Mouse (Mus musculus): ENCODE data around the gene Tgfb2. TPM values are rescaled to one million over a fixed set of nuclear protein-coding genes. Genes with fewer than 3 reads are reported as not detected.

Gene Tgfb2
- polyA plus RNA-seq, 1 experiment from 2014 or later, result 15.6 TPM

DNA sequence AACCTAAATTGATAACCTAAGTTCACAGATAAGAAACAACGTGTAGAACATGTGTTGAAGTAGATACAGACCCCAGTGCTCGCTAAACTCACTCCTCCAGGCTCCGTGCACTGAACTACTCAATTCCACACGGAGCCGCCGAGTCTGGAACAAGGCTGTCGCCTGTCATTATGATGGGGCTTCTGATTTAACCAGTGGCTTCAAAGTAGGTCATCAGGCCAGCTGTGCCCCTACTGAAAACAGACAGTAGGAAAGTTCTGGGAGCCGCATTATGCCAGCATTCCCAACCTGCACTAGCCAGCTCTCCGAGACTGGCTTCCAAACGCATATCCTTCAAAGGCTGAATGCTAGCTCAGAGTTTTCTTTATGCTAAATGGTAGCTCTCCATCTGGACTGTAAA is 42.8 kb downstream of the Tgfb2 start:
- Histone ChIP-seq H3K9me3 (no peaks in the 10 kb centered on the region), H3K36me3 (replicated peaks) (no peaks in the 10 kb centered on the region), H3K4me3 (no peak overlapping the region), H3K27ac (no peak overlapping the region), H3K4me1 (0 out of 2 replicates have a peak, but pooled peaks cover 4% of the 10 kb centered on the region), H3K4me2 (no peak overlapping the region), H3K27me3 (replicated peaks) (no peaks in the 10 kb centered on the region), H3K9ac (no peak overlapping the region)
- no peak for ATAC-seq (replicated peaks)
- 85% methylated on average over 10 of the region's 10 CpGs for WGBS

DNA sequence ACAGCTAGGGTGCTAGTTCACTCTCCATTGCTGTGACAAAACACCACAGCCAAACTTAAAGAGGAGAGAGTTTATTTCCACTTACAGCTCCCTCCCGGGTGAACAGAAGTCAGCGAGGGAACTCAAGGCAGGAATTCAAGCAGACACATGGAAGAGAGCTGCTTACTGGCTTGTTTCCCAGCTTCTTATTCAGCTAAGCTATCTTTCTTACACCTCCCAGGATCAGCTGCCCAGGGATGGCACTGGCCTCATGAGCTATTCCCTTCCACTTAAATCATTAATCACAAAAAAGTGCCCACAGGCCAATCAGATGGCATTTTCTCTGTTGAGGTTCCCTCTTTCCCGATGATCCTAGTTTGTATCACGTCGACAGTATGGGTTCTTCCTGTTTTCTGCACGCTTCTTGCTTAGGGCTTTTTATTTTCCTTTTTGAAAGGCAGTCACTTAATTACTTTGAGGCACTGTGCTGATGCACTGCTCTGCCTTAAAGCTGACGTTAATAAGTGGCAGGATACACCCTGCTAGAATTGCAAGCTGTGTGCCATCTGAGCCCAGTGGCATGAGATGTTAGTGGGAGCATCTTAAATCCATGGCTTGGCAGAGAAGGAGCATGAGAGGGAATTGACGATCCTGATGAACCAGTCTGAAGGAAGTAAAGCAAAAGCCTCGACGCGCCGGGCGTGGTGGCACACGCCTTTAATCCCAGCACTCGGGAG is 44.4 kb downstream of the Tgfb2 start:
- no peaks in the 10 kb centered on the region for H3K36me3 ChIP-seq (replicated peaks)
- H3K4me1 ChIP-seq, result 0 out of 2 replicates have a peak, but pooled peaks cover 4% of the 10 kb centered on the region
- 76% methylated on average over 15 of the region's 15 CpGs for WGBS
- H3K27me3 ChIP-seq (replicated peaks), result no peaks in the 10 kb centered on the region
- H3K9ac ChIP-seq, result no peak overlapping the region
- H3K9me3 ChIP-seq, result no peaks in the 10 kb centered on the region
- H3K27ac ChIP-seq, result no peak overlapping the region
- no peak overlapping the region for H3K4me3 ChIP-seq
- H3K4me2 ChIP-seq, result no peak overlapping the region
- no peak for ATAC-seq (replicated peaks)

DNA sequence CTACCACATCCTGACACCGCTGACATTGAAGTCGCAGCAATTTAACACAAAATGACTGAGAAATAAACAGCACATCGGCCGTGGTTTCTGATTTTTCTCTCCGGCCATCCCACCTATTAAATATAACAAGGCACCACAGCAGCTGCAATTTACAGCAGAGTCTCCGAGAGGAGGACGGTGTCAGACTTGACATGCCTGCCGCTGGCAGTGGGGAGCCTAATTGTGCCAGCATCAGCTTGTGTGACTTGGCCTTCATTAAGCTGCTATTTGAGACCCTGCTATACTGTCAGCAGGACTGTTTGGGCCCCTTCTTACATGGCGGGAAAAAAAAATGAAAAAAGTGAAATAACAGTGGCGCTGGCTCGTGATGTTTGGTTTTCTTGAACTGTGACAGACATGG is 47.0 kb downstream of the Tgfb2 start:
- Histone ChIP-seq H3K4me3 (no peak overlapping the region), H3K36me3 (replicated peaks) (no peaks in the 10 kb centered on the region), H3K9me3 (no peaks in the 10 kb centered on the region), H3K27ac (peak overlapping the region; percentile 26; the same call in 1 of the 2 replicates), H3K4me1 (0 out of 2 replicates have a peak, but pooled peaks cover 4% of the 10 kb centered on the region), H3K27me3 (replicated peaks) (no peaks in the 10 kb centered on the region), H3K4me2 (no peak overlapping the region), H3K9ac (no peak overlapping the region)
- ATAC-seq (replicated peaks), result peak; percentile 76; the same call in 1 of the 2 replicates
- WGBS, result 73% methylated on average over 11 of the region's 11 CpGs

DNA sequence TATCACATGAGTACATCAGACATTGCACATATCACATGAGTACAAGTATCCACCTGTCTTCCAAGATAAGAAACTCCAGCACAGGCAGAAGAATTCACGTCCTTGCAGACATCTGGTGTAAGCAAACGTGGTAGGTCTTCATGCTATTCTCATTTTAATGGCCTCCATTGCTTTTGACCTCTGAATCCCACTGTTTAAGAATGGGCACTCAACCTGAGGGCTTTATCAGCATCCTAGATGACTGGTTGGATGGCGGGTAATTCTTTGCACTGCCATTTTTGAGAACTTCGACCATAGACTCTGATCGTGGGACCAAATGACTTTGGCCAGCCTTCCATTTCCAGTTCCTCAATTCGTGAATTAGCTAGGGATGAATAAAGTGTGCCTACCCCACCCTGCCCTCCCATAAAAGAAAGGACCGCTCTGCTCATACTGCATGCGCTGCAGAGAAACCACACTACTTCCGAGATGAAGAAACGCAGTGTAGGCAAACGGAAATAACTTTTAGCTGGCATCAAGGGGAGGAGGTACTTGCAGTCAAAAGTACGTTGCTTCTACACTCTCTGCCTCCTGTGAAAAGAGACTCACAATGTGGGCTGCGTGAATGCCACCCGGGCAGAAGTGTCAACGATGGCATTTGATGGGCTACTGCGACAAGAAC is 48.1 kb downstream of the Tgfb2 start:
- no peak overlapping the region for H3K4me3 ChIP-seq
- H3K27me3 ChIP-seq (replicated peaks), result no peaks in the 10 kb centered on the region
- 0 out of 2 replicates have a peak, but pooled peaks cover 4% of the 10 kb centered on the region for H3K4me1 ChIP-seq
- 89% methylated on average over 16 of the region's 16 CpGs for WGBS
- no peak for ATAC-seq (replicated peaks)
- no peak overlapping the region for H3K9ac ChIP-seq
- no peak overlapping the region for H3K4me2 ChIP-seq
- no peak overlapping the region for H3K27ac ChIP-seq
- no peaks in the 10 kb centered on the region for H3K36me3 ChIP-seq (replicated peaks)
- H3K9me3 ChIP-seq, result no peaks in the 10 kb centered on the region

DNA sequence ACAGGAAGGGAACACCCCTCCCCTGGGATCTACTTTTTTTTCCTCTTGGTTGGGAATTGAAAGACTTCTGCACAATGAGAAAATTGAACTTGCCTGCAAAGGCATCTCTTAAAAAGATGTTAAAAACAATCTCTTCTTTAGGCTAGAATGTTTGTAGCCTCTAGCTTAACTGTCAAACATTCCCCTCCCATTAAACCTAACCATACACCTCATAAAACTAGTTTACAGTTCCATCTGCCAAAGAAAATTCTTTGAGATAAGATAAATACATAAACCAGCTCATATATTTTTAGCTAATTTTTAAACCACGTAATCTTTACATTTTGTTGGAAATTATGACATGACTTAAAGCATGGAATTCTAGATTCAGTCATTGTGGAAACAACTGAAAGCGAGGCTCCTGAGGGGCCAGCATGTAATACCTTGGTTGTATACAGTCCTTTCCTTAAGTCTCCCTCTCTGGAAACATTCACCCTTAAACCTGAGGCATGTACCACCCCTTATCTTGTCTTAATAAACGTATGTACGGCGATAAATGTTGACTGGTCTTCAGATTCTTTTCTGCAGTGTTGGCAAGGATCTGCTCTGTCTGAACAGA is 49.0 kb downstream of the Tgfb2 start:
- no peak overlapping the region for H3K27ac ChIP-seq
- no peak overlapping the region for H3K9ac ChIP-seq
- 0 out of 2 replicates have a peak, but pooled peaks cover 4% of the 10 kb centered on the region for H3K4me1 ChIP-seq
- no peak overlapping the region for H3K4me3 ChIP-seq
- no peaks in the 10 kb centered on the region for H3K27me3 ChIP-seq (replicated peaks)
- no peak for ATAC-seq (replicated peaks)
- H3K9me3 ChIP-seq, result no peaks in the 10 kb centered on the region
- no peaks in the 10 kb centered on the region for H3K36me3 ChIP-seq (replicated peaks)
- 94% methylated on average over 5 of the region's 5 CpGs for WGBS
- no peak overlapping the region for H3K4me2 ChIP-seq

DNA sequence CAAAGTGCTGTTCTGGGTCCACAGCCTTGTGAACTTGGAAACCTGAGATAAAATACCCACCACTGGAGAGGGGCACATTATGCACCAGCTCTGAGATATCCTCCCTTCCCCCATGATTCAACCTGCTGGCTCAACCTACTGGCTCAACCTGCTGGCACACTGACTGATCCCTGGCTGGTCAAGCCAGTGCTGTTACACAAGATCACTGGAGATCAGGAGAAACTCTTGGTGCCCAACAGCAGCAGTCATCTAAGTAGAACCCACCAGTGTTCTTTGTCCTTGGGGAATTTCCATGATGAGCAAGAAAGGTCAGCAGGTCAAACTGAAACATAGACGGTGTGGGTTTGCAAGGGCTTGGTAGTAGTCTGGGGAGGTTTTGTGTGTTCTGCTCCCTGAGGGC is 49.6 kb downstream of the Tgfb2 start:
- 80% methylated on average over 1 of the region's 1 CpGs for WGBS
- no peak overlapping the region for H3K4me2 ChIP-seq

DNA sequence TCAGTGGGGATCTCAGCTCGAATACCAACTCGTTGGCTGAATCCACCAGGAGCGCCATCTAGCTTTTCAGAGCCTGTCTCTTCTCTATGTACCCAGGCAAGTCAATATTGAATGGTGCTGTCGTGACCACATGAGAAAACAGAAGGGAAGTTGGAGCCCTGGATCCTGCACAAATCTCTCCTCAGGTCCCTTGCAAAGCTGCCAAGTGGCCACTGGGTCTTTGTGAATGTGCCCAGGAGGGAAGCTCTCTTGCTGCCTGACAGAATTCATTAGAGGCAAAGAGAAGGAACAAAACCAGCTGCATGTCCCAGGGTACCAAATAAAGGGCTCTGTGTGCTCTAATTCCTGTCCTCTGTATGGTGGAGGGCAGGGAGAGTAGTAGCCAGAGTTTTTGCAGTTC is 50.7 kb downstream of the Tgfb2 start:
- peak; percentile 56 for ATAC-seq (replicated peaks)
- Histone ChIP-seq H3K36me3 (replicated peaks) (no peaks in the 10 kb centered on the region), H3K4me2 (no peak overlapping the region), H3K27ac (no peak overlapping the region), H3K9me3 (no peaks in the 10 kb centered on the region), H3K4me3 (no peak overlapping the region), H3K9ac (no peak overlapping the region), H3K4me1 (0 out of 2 replicates have a peak, but pooled peaks cover 4% of the 10 kb centered on the region), H3K27me3 (replicated peaks) (no peaks in the 10 kb centered on the region)
- WGBS, result 38% methylated on average over 4 of the region's 4 CpGs

More for the DNA sequence above, 49.6 kb downstream of the Tgfb2 start:
- no peaks in the 10 kb centered on the region for H3K9me3 ChIP-seq
- no peaks in the 10 kb centered on the region for H3K27me3 ChIP-seq (replicated peaks)
- H3K36me3 ChIP-seq (replicated peaks), result no peaks in the 10 kb centered on the region
- no peak overlapping the region for H3K4me3 ChIP-seq
- ATAC-seq (replicated peaks), result no peak
- H3K9ac ChIP-seq, result no peak overlapping the region
- H3K27ac ChIP-seq, result no peak overlapping the region
- H3K4me1 ChIP-seq, result 0 out of 2 replicates have a peak, but pooled peaks cover 4% of the 10 kb centered on the region

DNA sequence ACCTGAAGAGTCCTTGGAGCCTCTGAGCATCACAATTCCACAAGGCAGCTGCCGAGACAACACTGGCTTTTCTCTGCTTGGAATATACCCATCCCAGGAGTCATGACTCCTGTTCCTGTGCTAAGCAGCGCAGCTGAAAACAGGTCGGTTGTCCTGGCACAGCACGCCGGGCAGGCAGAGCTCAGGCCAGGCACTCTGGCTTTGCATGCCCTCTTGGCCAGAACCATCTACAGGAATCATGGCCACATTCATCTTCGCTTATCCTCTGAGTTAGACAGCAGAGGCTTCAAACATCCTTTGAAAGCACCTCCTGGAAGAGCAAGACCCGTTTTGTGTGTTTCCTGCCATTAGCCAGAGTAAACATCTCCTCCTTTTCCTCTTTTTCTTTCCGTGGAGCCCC is 53.6 kb downstream of the Tgfb2 start:
- H3K27ac ChIP-seq, result no peak overlapping the region
- no peak overlapping the region for H3K9ac ChIP-seq
- WGBS, result 80% methylated on average over 8 of the region's 8 CpGs
- no peaks in the 10 kb centered on the region for H3K36me3 ChIP-seq (replicated peaks)
- H3K4me2 ChIP-seq, result no peak overlapping the region
- no peaks in the 10 kb centered on the region for H3K27me3 ChIP-seq (replicated peaks)
- no peak for ATAC-seq (replicated peaks)
- no peak overlapping the region for H3K4me3 ChIP-seq
- H3K9me3 ChIP-seq, result peaks cover 3% of the 10 kb centered on the region; the same call in 1 of the 2 replicates
- no peaks in the 10 kb centered on the region for H3K4me1 ChIP-seq

DNA sequence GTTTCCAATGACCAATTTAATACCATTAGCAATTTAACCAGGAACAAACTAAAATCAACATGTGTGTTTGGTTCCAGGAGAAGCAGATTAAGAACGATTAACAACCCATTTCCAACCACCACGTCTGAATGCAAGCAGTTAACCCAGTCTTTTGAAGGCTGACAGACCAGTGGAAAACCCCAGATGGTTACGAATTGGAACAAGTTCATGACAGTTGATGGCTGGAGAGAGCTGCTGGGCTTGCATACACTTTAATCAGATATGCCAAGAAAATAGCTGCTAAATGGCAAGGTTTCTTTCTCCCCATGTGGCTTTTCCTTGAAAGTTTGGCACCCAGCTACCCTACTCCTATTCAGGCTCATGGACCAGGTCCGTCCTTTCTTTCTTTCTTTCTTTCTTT is 55.8 kb downstream of the Tgfb2 start:
- Histone ChIP-seq H3K27ac (no peak overlapping the region), H3K36me3 (replicated peaks) (no peaks in the 10 kb centered on the region), H3K9ac (no peak overlapping the region), H3K9me3 (peaks cover 3% of the 10 kb centered on the region; the same call in 1 of the 2 replicates), H3K27me3 (replicated peaks) (no peaks in the 10 kb centered on the region), H3K4me2 (no peak overlapping the region), H3K4me3 (no peak overlapping the region), H3K4me1 (no peaks in the 10 kb centered on the region)
- WGBS, result 84% methylated on average over 4 of the region's 4 CpGs
- no peak for ATAC-seq (replicated peaks)

DNA sequence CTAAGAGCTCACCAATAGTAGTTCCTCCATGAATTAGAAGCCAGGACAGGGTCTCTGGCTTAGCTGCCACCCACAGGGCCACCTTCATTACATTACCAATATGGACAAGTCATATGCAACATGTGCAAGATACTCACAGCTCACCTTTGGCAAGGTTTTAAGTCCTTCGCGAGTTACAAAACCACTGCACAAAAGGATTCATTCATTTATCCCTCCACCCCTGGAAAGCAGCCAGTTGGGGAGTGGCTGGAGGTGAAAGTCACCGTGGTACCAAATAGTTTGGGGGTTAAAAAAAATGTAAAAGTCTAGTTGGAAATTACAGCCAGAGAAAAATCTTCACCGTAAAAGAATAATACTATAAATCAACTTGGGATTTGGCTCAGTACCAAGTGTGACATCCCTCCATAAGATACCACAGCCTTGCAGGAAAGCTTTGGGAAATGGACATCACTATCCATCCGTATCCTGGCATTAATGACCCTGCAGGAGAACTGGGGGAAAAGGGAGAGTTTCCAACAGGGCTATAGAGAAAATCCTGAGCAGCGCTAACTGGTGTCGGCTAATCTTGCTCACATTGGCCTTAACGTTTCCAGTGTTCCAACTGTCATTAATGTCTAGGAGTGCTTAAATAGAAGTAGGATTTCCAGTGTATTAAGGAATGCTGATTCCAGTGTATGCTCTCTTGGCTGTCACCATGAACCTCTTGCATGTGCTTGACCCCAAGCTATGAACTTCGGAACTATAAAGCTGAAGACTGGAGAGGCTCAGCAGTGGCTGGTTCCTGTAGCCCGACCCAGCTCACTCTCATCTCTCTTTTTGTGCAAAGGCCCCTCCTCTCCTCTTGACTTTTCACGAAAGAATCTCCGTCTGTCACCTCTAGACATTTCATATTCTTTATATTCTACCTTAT is 68.2 kb downstream of the Tgfb2 start:
- Histone ChIP-seq H3K4me1 (peaks cover 4% of the 10 kb centered on the region; the same call in 1 of the 2 replicates), H3K9ac (no peak overlapping the region), H3K4me3 (no peak overlapping the region), H3K9me3 (no peaks in the 10 kb centered on the region), H3K27ac (no peak overlapping the region), H3K27me3 (replicated peaks) (no peaks in the 10 kb centered on the region), H3K4me2 (no peak overlapping the region), H3K36me3 (replicated peaks) (no peaks in the 10 kb centered on the region)
- WGBS, result 70% methylated on average over 12 of the region's 12 CpGs
- no peak for ATAC-seq (replicated peaks)

DNA sequence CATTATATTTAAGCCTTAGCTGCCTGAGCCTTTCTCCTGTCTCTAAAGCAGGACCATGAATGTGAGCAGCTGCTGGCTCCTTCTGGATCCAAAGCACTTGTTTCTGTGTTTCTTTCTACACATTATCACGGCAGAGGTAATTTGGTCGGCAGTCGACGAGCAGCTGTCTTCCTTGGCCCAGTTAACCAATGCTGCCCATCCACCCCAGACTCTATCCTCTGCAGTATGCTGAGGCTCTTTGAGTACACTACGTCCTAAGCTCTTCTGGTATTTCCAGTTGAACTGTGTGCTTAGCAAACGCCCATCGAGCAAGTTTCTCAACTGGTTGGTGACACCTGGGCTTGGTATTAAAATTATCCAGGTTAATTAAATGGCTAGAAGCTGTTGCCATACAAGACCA is 70.7 kb downstream of the Tgfb2 start:
- Histone ChIP-seq H3K4me3 (no peak overlapping the region), H3K9ac (no peak overlapping the region), H3K4me2 (no peak overlapping the region), H3K27ac (no peak overlapping the region), H3K27me3 (replicated peaks) (no peaks in the 10 kb centered on the region), H3K4me1 (peaks cover 4% of the 10 kb centered on the region; the same call in 1 of the 2 replicates), H3K9me3 (no peaks in the 10 kb centered on the region), H3K36me3 (replicated peaks) (no peaks in the 10 kb centered on the region)
- WGBS, result 52% methylated on average over 7 of the region's 7 CpGs
- ATAC-seq (replicated peaks), result no peak

DNA sequence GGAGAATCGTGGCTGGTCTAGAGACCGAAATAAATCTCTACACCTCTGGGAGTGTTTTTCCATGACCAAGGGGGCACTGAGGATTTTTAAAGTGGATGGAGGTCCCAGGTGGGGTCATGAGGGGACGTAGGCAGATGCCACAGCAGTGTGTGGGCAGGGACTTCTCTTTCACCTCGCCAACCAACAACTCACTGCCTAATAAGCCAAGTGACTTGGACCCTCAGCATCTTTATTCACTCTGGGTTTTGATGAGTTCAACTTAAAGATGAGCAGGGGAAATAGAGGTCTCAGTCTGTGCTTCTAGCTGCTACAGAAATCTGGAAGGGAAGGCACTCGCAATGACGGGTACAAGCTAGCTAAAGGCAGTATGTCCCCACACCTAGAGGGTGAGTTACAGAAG is 74.3 kb downstream of the Tgfb2 start:
- no peak overlapping the region for H3K27ac ChIP-seq
- H3K4me2 ChIP-seq, result no peak overlapping the region
- no peaks in the 10 kb centered on the region for H3K36me3 ChIP-seq (replicated peaks)
- H3K9ac ChIP-seq, result no peak overlapping the region
- H3K4me1 ChIP-seq, result peaks cover 4% of the 10 kb centered on the region; the same call in 1 of the 2 replicates
- H3K27me3 ChIP-seq (replicated peaks), result no peaks in the 10 kb centered on the region
- no peak overlapping the region for H3K4me3 ChIP-seq
- H3K9me3 ChIP-seq, result no peaks in the 10 kb centered on the region
- ATAC-seq (replicated peaks), result no peak
- 85% methylated on average over 6 of the region's 6 CpGs for WGBS
